Mouse (Mus musculus) liver, embryonic 14.5 days (tissue): Measurements from ENCODE around the gene Arhgap44.

Source experiments
- CTCF ChIP-seq: IDR thresholded peaks from 2 replicates; pipeline ENCODE4 v1.5.1; 2016; ENCODE audit warnings: antibody characterized with exemption, low read depth, control low read depth
- EP300 ChIP-seq: IDR thresholded peaks from 2 replicates; pipeline ENCODE4 v1.6.1; 2016; ENCODE audit warnings: antibody characterized with exemption, low read depth

DNA sequence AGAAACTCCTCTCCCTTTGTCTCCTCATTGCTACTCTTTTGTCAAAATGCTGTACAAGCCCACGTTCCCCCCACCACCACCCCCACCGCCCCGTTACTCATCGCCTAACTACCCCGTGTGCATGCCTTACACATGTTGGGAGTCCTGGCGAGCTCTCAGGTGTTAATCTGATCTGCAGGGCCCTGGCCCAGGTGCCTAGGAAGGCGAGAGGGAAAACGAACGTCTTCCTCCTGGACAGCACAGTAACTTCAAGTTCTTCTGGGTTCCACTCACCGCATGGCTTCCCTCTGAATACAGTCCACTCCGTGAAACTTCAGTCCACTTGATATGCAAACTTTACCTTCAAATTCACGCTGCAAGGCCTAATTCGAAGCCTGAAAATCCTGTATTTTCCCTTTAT is 97.6 kb downstream of the Arhgap44 start:
- TF ChIP-seq EP300, result no peak
- no peak for TF ChIP-seq CTCF
